Mouse (Mus musculus) heart, embryonic 14.5 days (tissue): Measurements from ENCODE around the gene Gm10800. TPM values are rescaled to one million over a fixed set of nuclear protein-coding genes. Genes with fewer than 3 reads are reported as not detected.
"Not testable (repeated sequence)": the region's sequence is repeated elsewhere in the genome, so short reads cannot be mapped to it uniquely, and the experiment has no call there.

ENCODE experiments used
- ATAC-seq: fragments of 200-750 bp; cut with Nextera tagmentation; 2 replicates; pipeline ENCODE4 v1.8.0; 2017; ENCODE audit warnings: low read depth, moderate TSS enrichment; ENCODE audit not compliant: insufficient number of reproducible peaks, insufficient read depth, low FRiP score
- H3K27ac ChIP-seq, 2 experiments: fragments of 200-500 bp in 1 of 2; fragments of 300-500 bp in 1 of 2; sonication (generic) in 1 of 2; replicated peaks in 1 of 2; 2 replicates each; pipeline ENCODE4 v1.5.1; 2012 to 2014; ENCODE audit warnings: low read depth in 2 of 2, low read length in 2 of 2, control low read depth in 1 of 2, mild to moderate bottlenecking in 1 of 2, mixed read lengths in 1 of 2; ENCODE audit not compliant: control insufficient read depth in 1 of 2, insufficient read depth in 1 of 2
- H3K27me3 ChIP-seq: fragments of 300-500 bp; sonication (generic); 2 replicates; pipeline ENCODE4 v1.6.1; 2014; ENCODE audit warnings: mild to moderate bottlenecking, low read length, control low read depth; ENCODE audit not compliant: control insufficient read depth, insufficient read depth
- H3K36me3 ChIP-seq: fragments of 300-500 bp; sonication (generic); 2 replicates; pipeline ENCODE4 v1.6.1; 2014; ENCODE audit warnings: mild to moderate bottlenecking, control low read depth, low read length, mixed read lengths; ENCODE audit not compliant: control insufficient read depth, insufficient read depth
- H3K4me1 ChIP-seq, 2 experiments: fragments of 200-500 bp in 1 of 2; fragments of 300-500 bp in 1 of 2; sonication (generic) in 1 of 2; 2 replicates each; pipeline ENCODE4 v1.6.1; 2012 to 2014; ENCODE audit warnings: low read length in 2 of 2, control low read depth in 1 of 2, mixed read lengths in 1 of 2; ENCODE audit not compliant: control insufficient read depth in 2 of 2, insufficient read depth in 2 of 2
- H3K4me2 ChIP-seq: fragments of 300-500 bp; sonication (generic); 2 replicates; pipeline ENCODE4 v1.6.1; 2014; ENCODE audit warnings: mild to moderate bottlenecking, low read length
- H3K4me3 ChIP-seq, 2 experiments: fragments of 200-500 bp in 1 of 2; fragments of 300-500 bp in 1 of 2; sonication (generic) in 1 of 2; 2 replicates each; pipeline ENCODE4 v1.5.1; 2012 to 2014; ENCODE audit warnings: low read length in 2 of 2, mild to moderate bottlenecking in 2 of 2, control low read depth in 1 of 2, low read depth in 1 of 2, moderate library complexity in 1 of 2; ENCODE audit not compliant: control insufficient read depth in 1 of 2, insufficient read depth in 1 of 2
- H3K9ac ChIP-seq: fragments of 300-500 bp; sonication (generic); 2 replicates; pipeline ENCODE4 v1.6.1; 2014; ENCODE audit warnings: mild to moderate bottlenecking, low read length
- H3K9me3 ChIP-seq: fragments of 300-500 bp; sonication (generic); 2 replicates; pipeline ENCODE4 v1.6.1; 2016; ENCODE audit warnings: low read length, control low read depth; ENCODE audit not compliant: control insufficient read depth
- WGBS: fragments of 180-500 bp; shearing (Covaris S2); extraction: QIAGEN DNeasy Blood & Tissue Kit; methylation state at CpG from one replicate; pipeline ENCODE4 v1.1.7; 2014; 5-methylcytosine and 5-hydroxymethylcytosine counted together
- polyA plus RNA-seq: library from polyadenylated mRNA; unstranded; fragments of >200 nt; fragmentation: Nextera tagmentation; extraction: Ambion mirVana; gene quantifications from 2 replicates; pipeline ENCODE4 v1.2.1, GENCODE M21; 2014

Gene Gm10800
- polyA plus RNA-seq, result 1.5 and 2.2 TPM in 2 replicates

- WGBS, result 80% methylated on average over 4 of the region's 4 CpGs
- H3K27me3 ChIP-seq, H3K4me2 ChIP-seq, H3K27ac ChIP-seq, H3K4me3 ChIP-seq, ATAC-seq, H3K36me3 ChIP-seq, H3K9me3 ChIP-seq, H3K4me1 ChIP-seq, H3K9ac ChIP-seq: not testable (repeated sequence)
Observed at GRCm38 (mm10) chr2:98667201-98667600, at the start of gene Gm10800. Gene Gm10800 (minus strand): TSS chr2:98667301.

- Histone ChIP-seq H3K4me2 (no peak overlapping the region), H3K9me3 (no peaks in the 10 kb centered on the region), H3K4me3 (no peak overlapping the region), H3K36me3 (no peaks in the 10 kb centered on the region), H3K9ac (no peak overlapping the region), H3K27ac (no peak overlapping the region), H3K4me1 (no peaks in the 10 kb centered on the region), H3K27me3 (no peaks in the 10 kb centered on the region)
- no peak for ATAC-seq
- 77% methylated on average over 1 of the region's 1 CpGs for WGBS
Observed at GRCm38 (mm10) chr2:98697533-98697932, 30.4 kb upstream of the Gm10800 start.

GRCm38 (mm10) chr2:98661937-98662336 is 5.2 kb downstream of the Gm10800 start, which contains the start of gene Gm10801:
Gene Gm10801 (plus strand): TSS chr2:98662237.
- not testable (repeated sequence) for H3K4me2 ChIP-seq, H3K4me1 ChIP-seq, H3K36me3 ChIP-seq, H3K27me3 ChIP-seq, H3K27ac ChIP-seq, H3K9me3 ChIP-seq, H3K9ac ChIP-seq, ATAC-seq, H3K4me3 ChIP-seq
- 67% methylated on average over 4 of the region's 5 CpGs for WGBS

Other genes with a start within 250 kb of the Gm10800 start
- gene Gm10801, start 5.1 kb downstream of the Gm10800 start, polyA plus RNA-seq, result 0.62 TPM in 1 of 2 replicates, not detected in the other